Mouse (Mus musculus): Measurements from ENCODE around the gene Mtap. TPM values are rescaled to one million over a fixed set of nuclear protein-coding genes. Genes with fewer than 3 reads are reported as not detected.

Gene Mtap
- 6.5 and 6.6 TPM in 2 replicates for polyA plus RNA-seq (2021; fragmentation: Nextera tagmentation)
- long read RNA-seq, experiment 1, transcript Mtap-201 (8 exons, 2,797 nt): major isoform, 45 of 50 reads
- long read RNA-seq, experiment 1, partial matches to known transcripts: 3 of 50 reads
- long read RNA-seq, experiment 1, other reads (novel, unspliced or antisense): 2 of 50 reads
- long read RNA-seq, experiment 2, transcript Mtap-201 (8 exons, 2,797 nt): major isoform, 17 of 18 reads
- long read RNA-seq, experiment 2, partial matches to known transcripts: 0 of 18 reads
- long read RNA-seq, experiment 2, other reads (novel, unspliced or antisense): 1 of 18 reads

DNA sequence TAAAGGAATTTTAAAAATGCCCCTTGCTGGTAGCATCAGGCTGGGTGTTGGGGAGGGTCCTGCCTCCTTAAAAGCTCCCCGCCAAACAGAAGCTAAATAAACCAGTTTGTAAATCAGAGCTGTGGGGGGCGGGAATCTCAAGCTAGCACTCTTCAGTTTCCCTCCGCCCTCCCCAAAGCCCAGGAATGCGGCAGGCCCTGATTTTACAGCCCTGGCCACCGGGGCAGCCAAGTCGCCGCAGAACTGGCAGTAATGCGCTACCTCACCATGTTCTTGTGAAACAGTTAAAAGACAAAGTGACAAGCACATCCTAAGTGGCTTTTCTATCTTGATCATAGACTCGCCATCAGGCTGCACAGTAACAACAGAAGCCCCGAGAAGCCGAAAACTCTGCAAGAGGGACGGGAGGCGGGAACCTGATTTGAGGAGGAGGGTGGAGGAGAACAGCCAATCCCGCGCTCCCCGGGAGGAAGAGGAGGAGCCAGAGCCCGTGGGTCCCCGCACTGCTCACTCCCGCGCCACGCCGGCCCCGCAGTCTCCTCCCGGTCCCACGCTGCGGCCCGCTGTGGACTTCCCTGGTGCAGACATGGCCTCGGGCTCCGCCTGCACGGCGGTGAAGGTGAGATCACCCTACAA is at the start of gene Mtap:
Gene Mtap, plus strand, starts transcription at position 217 of the 636 bp plus-strand sequence.

Other genes with a start within 250 kb of the Mtap start
- gene Cdkn2a, start 157.5 kb downstream of the Mtap start, polyA plus RNA-seq (2021; fragmentation: Nextera tagmentation): not detected in 2 replicates
- 1.1 and 1.3 TPM in 2 replicates for gene Cdkn2b, start 173.9 kb downstream of the Mtap start, polyA plus RNA-seq (2021; fragmentation: Nextera tagmentation)